Mouse (Mus musculus) C2C12 (cell line): ENCODE data around the gene Zfp36l2.

Experiments
- CTCF ChIP-seq: IDR thresholded peaks from one replicate; pipeline ENCODE4 v1.5.1; 2011; ENCODE audit not compliant: control insufficient read depth, insufficient read depth, insufficient read length
- USF1 ChIP-seq: IDR thresholded peaks from one replicate; pipeline ENCODE4 v1.6.1; 2011; ENCODE audit warnings: low read depth, mild to moderate bottlenecking, control low read depth, moderate library complexity

- no peak for TF ChIP-seq CTCF
- TF ChIP-seq USF1, result no peak
These were observed 32.1 kb downstream of the Zfp36l2 start for GRCm38 (mm10) chr17:84155516-84156226.
